25 mouse cellular contexts compared by ENCODE assay signal in the genomic region with DNA sequence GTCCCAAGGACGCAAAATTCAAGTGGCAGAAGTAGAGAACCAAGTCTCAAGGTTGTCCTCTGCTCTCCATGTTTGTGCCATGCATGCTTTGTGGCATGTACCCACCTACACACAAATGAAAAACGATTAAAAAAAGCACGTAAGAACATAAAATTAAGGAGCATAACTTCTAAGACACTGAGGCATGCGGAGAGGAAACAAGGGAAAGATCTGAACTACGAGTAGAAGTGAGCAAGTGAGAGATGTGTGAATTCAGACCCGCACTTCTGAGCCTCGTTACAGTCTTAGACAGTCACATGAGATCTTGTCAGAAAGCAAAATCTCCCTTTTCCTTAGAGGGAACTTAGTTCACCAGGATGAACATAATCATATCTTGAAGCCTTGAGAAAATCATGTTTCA. TPM values are rescaled to one million over a fixed set of nuclear protein-coding genes. Genes with fewer than 3 reads are reported as not detected.
"Had no signal": no experiment of that assay in that cellular context is flagged by ENCODE, and none has a peak within 500 bp of the region (broad histone marks: within the 10 kb centered on the region; RNA-seq: fewer than 3 reads in every experiment).

No protein-coding gene starts in this region.

- H3K4me3 ChIP-seq: liver, embryonic 13.5 days; liver, embryonic 15.5 days; lung, embryonic 15.5 days; midbrain, embryonic 10.5 days; midbrain, embryonic 13.5 days; midbrain, embryonic 15.5 days; myocyte; neural tube, embryonic 13.5 days; neural tube, embryonic 15.5 days; stomach, embryonic 15.5 days had no signal

- DNase-seq: liver, embryonic 13.5 days; liver, postnatal 0 days; lung, adult 2 months; lung, postnatal 14 days; lung, postnatal 36 days; right cerebral cortex, postnatal 14 days; thymus, adult 2 months; thymus, postnatal 25 days; thymus, postnatal 4 days had no signal

- H3K36me3 ChIP-seq: liver, embryonic 13.5 days; liver, embryonic 15.5 days; lung, embryonic 15.5 days; midbrain, embryonic 10.5 days; midbrain, embryonic 13.5 days; midbrain, embryonic 15.5 days; neural tube, embryonic 13.5 days; neural tube, embryonic 15.5 days; stomach, embryonic 15.5 days had no signal

- H3K4me1 ChIP-seq: liver, embryonic 13.5 days; liver, embryonic 15.5 days; lung, embryonic 15.5 days; midbrain, embryonic 15.5 days; neural tube, embryonic 13.5 days; neural tube, embryonic 15.5 days; stomach, embryonic 15.5 days had no signal

- H3K9ac ChIP-seq: liver, embryonic 13.5 days; liver, embryonic 15.5 days; liver, postnatal 0 days; lung, embryonic 15.5 days; midbrain, embryonic 13.5 days; midbrain, embryonic 15.5 days; neural tube, embryonic 13.5 days; neural tube, embryonic 15.5 days; stomach, embryonic 15.5 days had no signal

- H3K27ac ChIP-seq: liver, embryonic 13.5 days; liver, embryonic 15.5 days; lung, embryonic 15.5 days; midbrain, embryonic 10.5 days; midbrain, embryonic 13.5 days; midbrain, embryonic 15.5 days; neural tube, embryonic 13.5 days; neural tube, embryonic 15.5 days; stomach, embryonic 15.5 days; stomach, postnatal 0 days had no signal

- H3K9me3 ChIP-seq: liver, embryonic 13.5 days; liver, embryonic 15.5 days; lung, embryonic 15.5 days; midbrain, embryonic 10.5 days; midbrain, embryonic 13.5 days; midbrain, embryonic 15.5 days; neural tube, embryonic 13.5 days; neural tube, embryonic 15.5 days; stomach, embryonic 15.5 days had no signal

- H3K4me2 ChIP-seq: liver, embryonic 13.5 days; liver, embryonic 15.5 days; lung, embryonic 15.5 days; midbrain, embryonic 13.5 days; midbrain, embryonic 15.5 days; neural tube, embryonic 13.5 days; neural tube, embryonic 15.5 days; stomach, embryonic 15.5 days had no signal

- ATAC-seq: liver, postnatal 0 days; lung, postnatal 0 days; midbrain, embryonic 13.5 days; midbrain, embryonic 15.5 days had no signal

- H3K27me3 ChIP-seq: liver, embryonic 13.5 days; liver, embryonic 15.5 days; lung, embryonic 15.5 days; midbrain, embryonic 13.5 days; midbrain, embryonic 15.5 days; neural tube, embryonic 13.5 days; neural tube, embryonic 15.5 days; stomach, embryonic 15.5 days had no signal

RNA-seq across cellular contexts. Expression of a gene that starts 3.8 kb away (rescaled TPM):
- total RNA-seq: megakaryocyte, adult 5-6 weeks; megakaryocyte-erythroid progenitor cell, adult 5-6 weeks had no signal
- polyA plus RNA-seq: liver, embryonic 13.5 days; liver, embryonic 15.5 days; liver, postnatal 0 days; lung, adult 2 months; lung, embryonic 15.5 days; lung, postnatal 0 days; midbrain, embryonic 10.5 days; midbrain, embryonic 13.5 days; midbrain, embryonic 15.5 days; myocyte; neural tube, embryonic 11.5 days; neural tube, embryonic 13.5 days; neural tube, embryonic 15.5 days; spleen, adult 2 months; stomach, embryonic 15.5 days; stomach, postnatal 0 days; thymus, adult 2 months; urinary bladder, adult 2 months had no signal
